Mouse (Mus musculus): ENCODE measurements around the gene Veph1.

- TF ChIP-seq POLR2A (IDR thresholded peaks at IDR 0.05; ENCODE audit: borderline replicate concordance, extremely low read depth, low read depth, low read length) (no peak), CTCF (IDR thresholded peaks at IDR 0.05; ENCODE audit: insufficient read depth, low read length) (no peak)
Measured at GRCm38 (mm10) chr3:66080631-66081362, 215.8 kb downstream of the Veph1 start.
